Mouse (Mus musculus) forebrain, embryonic 12.5 days (tissue): Measurements from ENCODE around the gene Sacm1l. TPM values are rescaled to one million over a fixed set of nuclear protein-coding genes. Genes with fewer than 3 reads are reported as not detected.
A peak's percentile ranks its signal among the peaks of the same experiment; 100 is the strongest.

Source experiments
- ATAC-seq: fragments of 200-750 bp; cut with Nextera tagmentation; 2 replicates; pipeline ENCODE4 v1.8.0; 2017; ENCODE audit warnings: moderate TSS enrichment; ENCODE audit not compliant: low FRiP score
- H3K27ac ChIP-seq: fragments of 300-500 bp; sonication (generic); 2 replicates; pipeline ENCODE4 v1.5.1; 2016; ENCODE audit warnings: mild to moderate bottlenecking
- H3K27me3 ChIP-seq: fragments of 300-500 bp; sonication (generic); 2 replicates; pipeline ENCODE4 v1.6.1; 2016; ENCODE audit warnings: mild to moderate bottlenecking
- H3K36me3 ChIP-seq: fragments of 300-500 bp; sonication (generic); replicated peaks from 2 replicates; pipeline ENCODE4 v1.6.1; 2016; ENCODE audit warnings: mild to moderate bottlenecking
- H3K4me1 ChIP-seq: fragments of 300-500 bp; sonication (generic); 2 replicates; pipeline ENCODE4 v1.6.1; 2016
- H3K4me2 ChIP-seq: fragments of 300-500 bp; sonication (generic); 2 replicates; pipeline ENCODE4 v1.6.1; 2016; ENCODE audit warnings: mild to moderate bottlenecking, moderate library complexity
- H3K4me3 ChIP-seq: fragments of 300-500 bp; sonication (generic); replicated peaks from 2 replicates; pipeline ENCODE4 v1.5.1; 2016; ENCODE audit warnings: mild to moderate bottlenecking
- H3K9ac ChIP-seq: fragments of 300-500 bp; sonication (generic); 2 replicates; pipeline ENCODE4 v1.6.1; 2016; ENCODE audit warnings: mild to moderate bottlenecking
- H3K9me3 ChIP-seq: fragments of 300-500 bp; sonication (generic); 2 replicates; pipeline ENCODE4 v1.6.1; 2016
- WGBS: fragments of 180-500 bp; shearing (Covaris S2); methylation state at CpG from one replicate; pipeline ENCODE4 v1.1.7; 2016; 5-methylcytosine and 5-hydroxymethylcytosine counted together
- polyA plus RNA-seq: library from polyadenylated mRNA; unstranded; fragments of >200 nt; fragmentation: Nextera tagmentation; extraction: Ambion mirVana; gene quantifications from 2 replicates; pipeline ENCODE4 v1.2.1, GENCODE M21; 2016

Gene Sacm1l
- polyA plus RNA-seq, 1 experiment from 2014 or later, result 45.3 TPM

- Histone ChIP-seq H3K36me3 (no peaks in the 10 kb centered on the region), H3K4me1 (peaks cover 24% of the 10 kb centered on the region), H3K4me2 (peak overlapping the region; percentile 58)
Measured at GRCm38 (mm10) chr9:123531234-123531633, 1.7 kb downstream of the Sacm1l start.

GRCm38 (mm10) chr9:123536613-123537012 is 7.1 kb downstream of the Sacm1l start:
- no peaks in the 10 kb centered on the region for H3K36me3 ChIP-seq
- H3K9ac ChIP-seq, result no peak overlapping the region
- H3K4me2 ChIP-seq, result no peak overlapping the region
- H3K9me3 ChIP-seq, result no peaks in the 10 kb centered on the region
- 97% methylated on average over 2 of the region's 2 CpGs for WGBS
- H3K4me1 ChIP-seq, result peaks cover 2% of the 10 kb centered on the region; the same call in 1 of the 2 replicates
- no peak overlapping the region for H3K4me3 ChIP-seq
- ATAC-seq, result no peak
- no peaks in the 10 kb centered on the region for H3K27me3 ChIP-seq
- no peak overlapping the region for H3K27ac ChIP-seq

More at GRCm38 (mm10) chr9:123531234-123531633, 1.7 kb downstream of the Sacm1l start:
- no peaks in the 10 kb centered on the region for H3K27me3 ChIP-seq
- peak overlapping the region; percentile 95; the same call in 1 of the 2 replicates for H3K9ac ChIP-seq
- no peak for ATAC-seq
- H3K4me3 ChIP-seq, result peak overlapping the region; percentile 96; the same call in 1 of the 2 replicates
- H3K9me3 ChIP-seq, result no peaks in the 10 kb centered on the region
- H3K27ac ChIP-seq, result no peak overlapping the region

GRCm38 (mm10) chr9:123538189-123538588 is 8.6 kb downstream of the Sacm1l start:
- Histone ChIP-seq H3K4me1 (no peaks in the 10 kb centered on the region), H3K4me3 (no peak overlapping the region), H3K4me2 (no peak overlapping the region), H3K27me3 (no peaks in the 10 kb centered on the region), H3K36me3 (no peaks in the 10 kb centered on the region), H3K9ac (no peak overlapping the region), H3K9me3 (no peaks in the 10 kb centered on the region), H3K27ac (no peak overlapping the region)
- WGBS, result 81% methylated on average over 4 of the region's 4 CpGs
- no peak for ATAC-seq

GRCm38 (mm10) chr9:123539093-123539492 is 9.5 kb downstream of the Sacm1l start:
- Histone ChIP-seq H3K4me2 (no peak overlapping the region), H3K9me3 (no peaks in the 10 kb centered on the region), H3K4me1 (no peaks in the 10 kb centered on the region), H3K4me3 (no peak overlapping the region), H3K9ac (no peak overlapping the region), H3K27ac (no peak overlapping the region), H3K36me3 (no peaks in the 10 kb centered on the region), H3K27me3 (no peaks in the 10 kb centered on the region)
- ATAC-seq, result no peak
- WGBS, result 54% methylated on average over 1 of the region's 1 CpGs

- ATAC-seq, result no peak
Measured at GRCm38 (mm10) chr9:123539823-123540222, 10.3 kb downstream of the Sacm1l start.

GRCm38 (mm10) chr9:123554599-123554998 is 25.0 kb downstream of the Sacm1l start:
- H3K27me3 ChIP-seq, result 0 out of 2 replicates have a peak, but pooled peaks cover 2% of the 10 kb centered on the region
- 0 out of 2 replicates have a peak overlapping the region, but pooled peaks have one; percentile 6 for H3K27ac ChIP-seq
- peaks cover 40% of the 10 kb centered on the region for H3K36me3 ChIP-seq
- no peak overlapping the region for H3K4me2 ChIP-seq
- no peak overlapping the region for H3K4me3 ChIP-seq
- no peaks in the 10 kb centered on the region for H3K9me3 ChIP-seq
- 3% methylated on average over 3 of the region's 3 CpGs for WGBS
- H3K4me1 ChIP-seq, result peaks cover 8% of the 10 kb centered on the region; the same call in 1 of the 2 replicates
- no peak overlapping the region for H3K9ac ChIP-seq
- ATAC-seq, result 0 out of 2 replicates have a peak, but pooled peaks have one; percentile 20

More at GRCm38 (mm10) chr9:123539823-123540222, 10.3 kb downstream of the Sacm1l start:
- no peaks in the 10 kb centered on the region for H3K27me3 ChIP-seq
- H3K27ac ChIP-seq, result no peak overlapping the region
- no peak overlapping the region for H3K9ac ChIP-seq
- H3K4me1 ChIP-seq, result no peaks in the 10 kb centered on the region
- no peaks in the 10 kb centered on the region for H3K9me3 ChIP-seq
- no peak overlapping the region for H3K4me2 ChIP-seq
- H3K36me3 ChIP-seq, result no peaks in the 10 kb centered on the region
- WGBS, result 88% methylated on average over 2 of the region's 2 CpGs
- H3K4me3 ChIP-seq, result no peak overlapping the region

GRCm38 (mm10) chr9:123577360-123578192 is 48.0 kb downstream of the Sacm1l start:
- Histone ChIP-seq H3K27ac (no peak overlapping the region), H3K4me1 (no peaks in the 10 kb centered on the region), H3K27me3 (no peaks in the 10 kb centered on the region), H3K9ac (no peak overlapping the region), H3K36me3 (peaks cover 25% of the 10 kb centered on the region), H3K4me2 (no peak overlapping the region), H3K4me3 (no peak overlapping the region), H3K9me3 (no peaks in the 10 kb centered on the region)
- WGBS, result 87% methylated on average over 10 of the region's 10 CpGs
- ATAC-seq, result no peak

GRCm38 (mm10) chr9:123589240-123589910 is 59.8 kb downstream of the Sacm1l start:
- Histone ChIP-seq H3K4me1 (no peaks in the 10 kb centered on the region), H3K9ac (no peak overlapping the region), H3K4me2 (no peak overlapping the region), H3K36me3 (peaks cover 29% of the 10 kb centered on the region), H3K4me3 (no peak overlapping the region), H3K27me3 (no peaks in the 10 kb centered on the region), H3K9me3 (no peaks in the 10 kb centered on the region), H3K27ac (no peak overlapping the region)
- ATAC-seq, result no peak
- WGBS, result 87% methylated on average over 7 of the region's 7 CpGs

GRCm38 (mm10) chr9:123595194-123595593 is 65.6 kb downstream of the Sacm1l start:
- Histone ChIP-seq H3K9ac (no peak overlapping the region), H3K36me3 (peaks cover 12% of the 10 kb centered on the region; the same call in 1 of the 2 replicates), H3K9me3 (no peaks in the 10 kb centered on the region), H3K27me3 (no peaks in the 10 kb centered on the region), H3K4me3 (no peak overlapping the region), H3K4me2 (no peak overlapping the region), H3K27ac (no peak overlapping the region), H3K4me1 (no peaks in the 10 kb centered on the region)
- no peak for ATAC-seq
- 91% methylated on average over 4 of the region's 4 CpGs for WGBS

GRCm38 (mm10) chr9:123596910-123597309 is 67.4 kb downstream of the Sacm1l start:
- 93% methylated on average over 2 of the region's 2 CpGs for WGBS
- peaks cover 9% of the 10 kb centered on the region; the same call in 1 of the 2 replicates for H3K36me3 ChIP-seq
- no peak overlapping the region for H3K9ac ChIP-seq
- no peaks in the 10 kb centered on the region for H3K9me3 ChIP-seq
- H3K27ac ChIP-seq, result no peak overlapping the region
- no peak for ATAC-seq
- H3K4me2 ChIP-seq, result no peak overlapping the region
- no peaks in the 10 kb centered on the region for H3K4me1 ChIP-seq
- H3K27me3 ChIP-seq, result no peaks in the 10 kb centered on the region
- H3K4me3 ChIP-seq, result no peak overlapping the region

- no peaks in the 10 kb centered on the region for H3K9me3 ChIP-seq
- H3K4me1 ChIP-seq, result no peaks in the 10 kb centered on the region
- H3K4me3 ChIP-seq, result no peak overlapping the region
- WGBS, result 92% methylated on average over 2 of the region's 2 CpGs
- peaks cover 9% of the 10 kb centered on the region; the same call in 1 of the 2 replicates for H3K36me3 ChIP-seq
- H3K9ac ChIP-seq, result no peak overlapping the region
- no peak overlapping the region for H3K4me2 ChIP-seq
- no peak for ATAC-seq
- no peak overlapping the region for H3K27ac ChIP-seq
- no peaks in the 10 kb centered on the region for H3K27me3 ChIP-seq
Measured at GRCm38 (mm10) chr9:123597376-123597775, 67.8 kb downstream of the Sacm1l start.

- Histone ChIP-seq H3K27ac (no peak overlapping the region), H3K4me3 (no peak overlapping the region), H3K27me3 (no peaks in the 10 kb centered on the region), H3K4me1 (no peaks in the 10 kb centered on the region), H3K4me2 (no peak overlapping the region), H3K36me3 (0 out of 2 replicates have a peak, but pooled peaks cover under 1% of the 10 kb centered on the region), H3K9ac (no peak overlapping the region), H3K9me3 (no peaks in the 10 kb centered on the region)
- ATAC-seq, result no peak
- 88% methylated on average over 1 of the region's 1 CpGs for WGBS
Measured at GRCm38 (mm10) chr9:123601529-123601928, 72.0 kb downstream of the Sacm1l start.
